Mouse (Mus musculus): ENCODE results near the gene Tmem208.

Gene Tmem208

DNA sequence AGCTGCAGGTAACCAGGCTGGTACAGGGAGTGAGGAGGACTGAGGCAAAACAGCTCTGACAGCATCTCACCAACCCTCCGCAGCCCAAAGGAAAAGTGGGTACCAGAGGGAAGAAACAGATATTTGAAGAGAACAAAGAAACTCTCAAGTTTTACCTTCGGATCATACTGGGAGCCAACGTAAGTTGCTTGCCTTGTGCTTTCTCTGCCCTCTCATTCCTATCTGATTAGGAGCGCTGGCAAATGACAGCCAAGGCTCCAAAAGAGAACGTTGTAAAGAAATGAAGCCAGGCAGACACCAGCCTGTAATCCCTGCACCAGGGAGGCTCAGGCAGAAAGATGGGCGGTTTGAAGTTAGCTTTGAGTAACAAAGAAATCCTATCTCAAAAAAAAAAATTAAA is 814 bp downstream of the Tmem208 start:
- no peak for DNase-seq

DNA sequence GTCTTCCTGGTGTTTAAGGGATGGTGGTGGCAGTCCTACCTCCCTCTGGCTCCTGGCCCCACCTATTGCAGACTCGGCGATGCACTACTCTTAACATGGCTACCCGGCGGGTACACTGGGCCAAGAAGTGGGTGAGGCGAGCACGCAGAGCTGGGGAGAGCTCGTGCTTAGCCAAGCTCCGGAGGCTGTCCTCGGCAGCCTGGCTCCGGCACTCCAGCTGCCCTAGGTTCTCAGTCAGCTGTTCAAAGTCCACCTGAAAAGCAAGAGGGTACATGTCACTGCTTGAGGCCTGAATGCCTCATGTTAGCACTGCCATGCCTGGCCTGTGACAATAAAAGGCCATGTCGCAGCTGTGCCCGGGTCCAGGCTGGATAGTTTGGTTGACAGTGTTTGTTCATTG is 4.2 kb downstream of the Tmem208 start:
- DNase-seq: no peak

DNA sequence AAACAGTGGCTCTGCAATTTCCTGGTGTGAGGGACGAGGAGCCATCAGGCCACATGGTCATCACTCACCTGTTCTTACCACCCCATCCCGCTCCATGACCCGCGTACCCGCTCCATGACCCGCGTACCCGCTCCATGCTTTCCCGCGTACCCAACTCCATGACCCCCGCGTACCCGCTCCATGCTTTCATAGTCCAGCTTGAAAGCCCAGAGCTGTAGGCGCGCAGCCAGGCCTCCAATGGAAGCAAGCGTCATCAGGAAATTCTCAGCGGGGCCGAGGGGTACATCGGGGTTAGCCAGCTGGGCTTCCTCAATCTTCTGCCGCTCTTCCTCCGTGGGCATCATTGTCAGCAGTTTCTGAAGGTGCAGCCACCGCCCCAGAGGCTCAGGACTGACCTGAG is 5.3 kb downstream of the Tmem208 start:
- no peak for DNase-seq

DNA sequence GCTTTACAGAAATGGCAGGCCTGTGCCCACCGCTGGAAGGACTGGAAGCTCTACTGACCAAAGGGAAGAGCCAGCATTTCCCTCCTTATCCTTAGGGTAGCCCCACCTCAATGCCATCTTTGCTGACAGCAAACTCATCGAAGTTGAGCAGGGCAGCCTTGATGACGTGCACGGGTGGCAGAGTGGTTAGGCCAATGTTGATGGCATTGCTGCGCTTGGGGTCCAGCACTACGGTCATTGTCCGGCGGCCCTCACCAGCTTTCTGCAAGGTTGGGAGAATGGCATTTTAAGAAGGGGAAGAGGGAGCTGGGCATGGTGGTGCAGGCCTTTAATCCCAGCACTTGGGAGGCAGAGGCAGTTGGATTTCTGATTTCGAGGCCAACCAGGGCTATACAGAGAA is 5.8 kb downstream of the Tmem208 start:
- no peak for DNase-seq

DNA sequence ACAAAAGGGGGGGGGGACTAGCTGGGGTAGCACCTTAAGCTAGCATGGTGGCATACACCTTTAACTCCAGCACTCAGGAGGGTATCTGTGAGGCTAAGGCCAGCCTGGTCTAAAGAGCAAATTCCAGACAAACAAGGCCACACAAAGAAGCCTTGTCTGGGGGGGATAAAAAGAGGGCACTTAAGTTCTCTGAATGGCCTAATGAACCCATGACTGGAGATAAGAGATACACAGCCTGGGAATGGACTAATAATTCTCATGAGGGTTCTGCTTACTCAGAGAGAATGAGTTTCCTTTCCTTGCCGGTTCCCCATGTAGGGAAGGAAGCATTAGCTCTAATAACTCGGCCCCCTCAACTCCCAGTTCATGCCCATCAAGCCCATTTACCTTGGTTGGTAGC is 6.4 kb downstream of the Tmem208 start:
- DNase-seq: no peak

DNA sequence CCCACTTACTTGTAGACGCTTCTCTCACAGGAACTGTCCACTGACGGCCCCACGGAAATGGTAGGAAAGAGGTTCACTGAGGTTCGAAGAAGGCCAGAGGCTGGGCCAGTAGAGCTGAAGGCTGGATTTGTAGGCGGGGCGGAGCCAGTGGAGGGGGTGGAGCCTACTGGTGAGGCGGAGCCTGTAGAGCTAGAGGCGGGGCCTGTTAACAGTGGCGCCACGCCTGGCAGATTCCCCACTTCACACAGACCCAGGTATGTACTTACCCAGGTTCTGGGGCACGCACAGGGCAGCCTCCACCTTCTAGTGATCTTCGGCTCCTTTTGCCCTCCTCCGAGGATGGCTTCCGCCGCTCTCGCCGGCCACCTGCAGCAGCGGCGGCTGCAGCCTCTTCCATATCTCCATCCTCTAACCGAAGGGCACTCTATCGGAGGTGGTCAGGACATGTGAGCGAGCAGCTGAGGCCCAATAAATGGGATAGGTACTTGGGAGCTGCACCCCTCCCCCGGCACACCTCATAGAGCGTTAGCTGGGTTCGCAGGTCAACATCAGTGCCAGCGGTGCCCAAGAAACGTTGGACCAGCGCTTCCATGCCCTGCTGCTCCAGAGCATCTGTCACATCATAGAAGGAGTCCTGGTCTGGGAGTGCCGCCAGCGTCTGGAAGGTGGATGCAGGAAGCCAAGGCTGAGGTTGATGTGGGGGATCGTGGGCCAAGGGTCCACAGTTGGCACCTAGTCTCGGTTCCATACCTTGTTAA is 10.4 kb downstream of the Tmem208 start:
- no peak for DNase-seq

DNA sequence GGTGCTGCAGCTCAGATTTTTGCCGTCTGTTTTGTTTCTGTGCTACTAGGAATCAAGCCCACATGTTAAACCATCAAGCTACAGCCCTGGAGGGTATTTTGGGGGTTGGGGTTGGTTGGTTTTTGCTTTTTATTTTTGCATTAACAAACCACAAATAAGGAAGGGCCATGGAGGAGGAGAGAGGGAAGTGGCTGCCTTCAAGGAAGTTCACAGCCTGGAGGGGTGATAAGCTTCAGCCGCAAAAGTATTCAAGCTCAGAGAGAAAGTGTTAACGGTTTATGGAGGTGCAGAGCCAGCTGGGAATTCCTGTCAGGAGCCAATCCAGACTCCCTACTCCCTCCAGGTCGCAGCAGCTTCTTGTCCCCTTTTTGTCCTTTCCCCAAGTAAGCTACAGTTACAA is 12.8 kb downstream of the Tmem208 start:
- no peak for DNase-seq

DNA sequence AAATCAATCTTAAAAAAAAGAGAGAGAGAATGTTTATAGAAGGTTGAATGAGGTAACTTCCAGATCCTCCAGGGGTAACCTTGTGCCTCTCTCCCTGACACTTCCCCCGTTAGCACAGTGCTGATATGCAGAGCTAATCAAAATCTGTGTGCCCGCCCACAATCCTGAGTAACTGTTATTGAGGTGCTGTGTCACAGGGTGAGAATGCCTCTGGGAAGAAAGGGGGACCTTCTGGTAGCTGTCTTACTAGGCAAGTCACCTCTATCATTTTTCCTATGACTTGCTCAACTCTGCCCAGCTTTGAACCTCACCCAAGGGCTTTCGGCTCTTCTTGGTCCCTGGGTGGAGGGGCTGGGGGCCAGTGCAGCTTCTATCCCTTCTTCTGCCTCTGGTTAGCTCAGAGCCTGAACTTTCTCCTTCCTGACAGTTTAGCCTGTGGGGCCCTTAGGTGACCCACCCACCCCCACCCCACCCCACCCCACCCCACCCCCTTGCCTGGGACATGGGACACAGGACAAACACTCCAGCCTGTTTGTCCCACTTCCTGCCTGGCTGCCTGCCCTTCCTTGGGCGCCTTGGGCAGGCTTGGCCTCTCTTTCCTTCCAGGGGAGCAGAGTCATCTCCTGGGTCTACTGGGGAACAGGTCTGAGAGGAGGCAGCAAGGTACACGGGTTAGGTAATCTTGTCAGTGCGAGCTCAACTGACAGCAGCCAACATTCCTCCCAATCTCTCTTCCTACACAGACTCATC is 13.9 kb downstream of the Tmem208 start:
- peak; percentile 49 for DNase-seq

DNA sequence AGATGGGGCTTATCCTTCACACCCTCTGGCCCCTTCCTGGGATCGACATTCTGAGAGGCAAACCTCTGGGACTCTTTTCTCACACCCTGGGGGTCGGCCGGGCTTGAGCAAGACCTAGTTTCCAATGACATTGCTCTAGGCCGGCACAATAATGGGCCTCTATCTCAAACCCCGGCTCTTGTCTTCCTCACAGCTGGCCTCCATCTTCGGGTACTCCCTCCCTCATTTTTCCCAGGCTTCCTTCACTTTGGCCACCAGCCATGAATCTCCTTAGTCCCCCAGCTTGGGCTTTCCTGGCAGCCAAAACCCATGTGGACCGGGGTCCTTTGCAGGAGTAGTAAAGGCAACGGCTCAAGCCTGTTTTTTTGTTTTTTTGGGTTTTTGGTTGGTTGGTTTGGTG is 15.2 kb downstream of the Tmem208 start:
- no peak for DNase-seq

DNA sequence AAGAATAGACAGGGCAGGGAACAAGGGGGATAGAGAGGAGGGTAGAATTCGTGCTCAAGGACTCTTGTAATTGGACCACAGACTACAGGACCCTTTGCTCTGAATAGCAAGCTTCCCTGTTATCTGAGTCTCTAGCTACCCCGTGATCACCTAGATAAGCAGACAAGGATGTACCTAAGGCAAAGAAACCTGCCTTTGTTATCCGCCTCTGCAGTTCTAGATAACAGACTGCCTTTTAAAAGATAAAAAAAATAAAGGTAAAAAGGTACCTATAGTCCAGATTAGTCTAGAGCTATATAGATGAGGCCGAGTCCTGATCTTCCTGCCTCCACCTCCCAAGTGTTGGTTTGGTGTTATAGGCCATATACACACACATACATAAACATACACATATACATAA is 16.6 kb downstream of the Tmem208 start:
- DNase-seq: no peak

DNA sequence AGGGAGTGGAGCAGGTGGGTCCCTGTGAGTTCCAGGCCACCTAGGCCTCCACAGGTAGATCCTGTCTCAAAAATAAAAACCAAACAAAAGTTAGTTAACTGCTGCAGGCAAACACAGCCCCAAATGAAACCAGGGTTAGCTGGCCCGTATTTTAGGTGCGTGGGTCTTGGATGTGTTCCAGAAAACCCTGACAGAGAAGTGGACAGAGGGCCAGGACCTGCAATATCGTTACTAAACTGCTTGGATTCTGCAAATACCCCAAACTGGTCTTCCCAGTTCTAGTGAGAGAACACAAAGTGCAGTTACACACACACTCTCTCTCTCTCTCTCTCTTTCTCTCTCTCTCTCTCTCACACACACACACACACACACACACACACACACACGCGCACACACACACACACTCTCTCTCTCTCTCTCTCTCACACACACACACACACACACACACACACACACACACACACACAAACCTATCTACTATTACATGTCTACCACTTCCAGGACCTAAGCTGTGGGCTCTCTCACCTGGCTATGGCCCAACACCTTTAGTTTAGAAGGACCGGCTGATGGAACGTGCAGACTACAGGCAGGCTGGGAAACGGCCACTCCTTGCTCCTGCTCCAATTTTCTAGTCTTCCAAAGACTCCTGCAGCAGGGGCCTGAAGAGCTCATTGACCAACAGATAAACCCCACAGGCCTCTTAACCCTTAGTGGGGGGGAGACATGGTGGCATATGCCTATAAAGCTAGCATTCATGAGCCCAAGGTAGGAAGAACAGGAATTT is 17.8 kb downstream of the Tmem208 start:
- DNase-seq: no peak

DNA sequence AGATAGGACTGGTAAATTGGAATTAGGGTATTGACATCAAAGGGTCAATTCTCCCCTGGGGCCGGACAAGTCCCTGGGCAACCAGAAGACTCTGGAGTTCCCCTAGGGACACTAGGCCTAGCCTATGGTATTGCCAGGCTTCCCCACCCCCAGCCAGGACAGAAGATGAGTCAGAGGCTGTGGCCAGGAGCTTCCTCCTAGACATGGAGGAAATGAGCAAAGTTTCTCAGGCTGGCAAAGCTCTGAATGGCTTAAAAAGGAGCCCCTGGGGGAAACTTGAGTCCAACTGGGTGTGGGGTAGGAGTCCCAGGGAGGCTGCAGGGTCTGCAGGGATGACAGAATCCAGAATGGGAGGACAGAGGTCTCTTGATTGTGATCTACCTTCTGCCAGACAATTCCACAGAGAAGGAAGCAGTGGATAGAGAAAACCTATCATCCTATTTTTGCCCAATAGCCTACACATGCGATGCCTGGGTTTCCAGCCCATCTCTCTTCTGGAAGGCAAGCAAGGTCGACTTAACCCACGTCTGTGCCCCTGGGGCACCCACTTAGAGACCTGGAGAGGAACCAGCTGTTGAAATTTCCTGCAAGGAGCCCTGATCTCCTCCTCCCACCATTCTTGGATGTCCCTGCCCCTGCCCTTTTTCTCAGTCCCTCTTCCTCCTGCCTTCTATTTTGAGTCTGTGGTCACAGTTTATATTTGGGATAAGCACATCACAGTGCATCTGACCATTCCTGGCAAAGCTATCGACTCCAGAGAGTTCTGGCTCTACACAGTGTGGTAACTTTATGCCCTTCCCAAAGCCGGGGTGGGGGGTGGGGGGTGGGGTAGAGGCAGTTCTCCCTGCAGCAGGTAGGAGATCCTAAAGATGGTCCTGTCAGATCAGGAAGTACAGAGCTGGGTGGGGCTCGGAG is 19.2 kb downstream of the Tmem208 start:
- DNase-seq: no peak

DNA sequence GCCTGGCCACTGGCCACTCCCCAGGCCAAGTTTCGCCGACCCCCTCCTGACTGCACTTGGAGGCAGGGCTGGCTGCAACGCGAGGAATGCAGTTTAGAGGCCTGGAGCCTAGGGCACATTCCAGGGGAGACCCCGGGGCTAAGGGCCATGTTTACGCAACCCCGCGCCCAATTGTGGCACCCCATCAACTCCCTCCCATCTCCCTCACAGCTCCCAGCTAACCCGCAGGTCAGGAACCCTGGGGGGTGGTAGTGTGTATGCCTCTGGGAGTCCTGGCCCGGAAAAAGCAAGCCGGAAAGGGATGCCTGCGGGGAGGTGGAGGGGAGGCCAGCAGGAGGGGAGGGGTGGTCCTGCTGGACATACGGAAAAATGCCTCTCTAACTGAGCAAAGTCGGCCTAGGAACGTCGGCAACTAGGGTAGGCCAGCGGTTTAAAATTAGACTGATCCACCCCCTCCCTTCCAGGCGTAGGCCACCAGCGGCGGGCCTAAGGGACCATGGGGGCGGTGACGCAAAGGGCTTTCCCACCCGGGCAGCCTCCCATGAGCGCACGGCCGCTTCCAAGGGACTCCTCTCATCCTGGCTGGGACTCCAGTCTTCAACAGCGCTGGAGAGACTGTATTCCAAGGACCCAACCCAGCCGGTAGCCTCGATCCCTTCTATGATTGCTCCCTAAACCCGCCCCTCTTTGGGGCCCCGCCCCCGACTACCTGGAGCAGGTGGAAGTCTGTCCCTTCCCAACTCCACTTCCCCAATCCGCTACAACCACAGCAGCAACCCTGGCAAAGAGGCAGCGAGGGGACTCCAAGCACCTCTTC is 20.7 kb downstream of the Tmem208 start:
- DNase-seq: no peak

DNA sequence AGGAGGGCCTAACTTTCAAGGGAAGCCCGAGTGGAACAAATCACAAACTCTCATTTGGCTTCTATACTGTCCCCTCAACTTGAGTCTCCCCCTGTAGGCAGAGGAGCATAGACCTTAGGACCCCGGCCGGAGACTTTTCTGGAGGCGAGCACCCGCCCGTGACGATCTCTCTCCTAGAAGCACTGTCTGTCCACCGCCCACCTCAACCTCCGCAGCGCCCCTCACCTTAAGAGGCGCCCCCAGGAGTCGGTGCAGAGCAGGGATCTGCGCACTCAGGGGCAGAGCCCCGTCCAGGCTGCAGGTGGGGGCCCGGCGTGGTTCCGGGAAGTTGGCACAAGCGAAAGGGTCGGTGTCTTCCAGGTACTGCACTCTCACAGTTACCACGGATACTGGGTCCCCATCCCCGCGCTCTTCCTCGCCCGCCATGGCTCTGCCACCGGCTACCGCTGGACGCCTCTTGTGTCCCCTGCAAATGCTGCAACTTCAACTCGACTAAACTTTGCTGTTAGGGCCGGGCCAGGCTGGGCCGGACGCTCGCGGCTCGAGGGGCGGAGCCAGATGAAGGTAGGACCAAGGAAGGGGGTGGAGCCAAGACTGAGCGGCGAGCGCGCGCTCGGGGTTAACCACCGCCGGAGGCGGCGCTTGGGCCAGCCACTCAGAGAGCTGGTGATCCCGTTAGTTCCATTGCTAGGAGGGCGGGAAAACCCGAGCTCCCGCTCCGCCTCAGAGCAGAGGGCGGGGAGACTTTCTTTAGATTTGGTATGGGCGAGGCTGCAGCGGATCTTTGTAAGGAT is 21.5 kb downstream of the Tmem208 start, which contains the start of gene Fhod1:
Gene Fhod1, minus strand, starts transcription at position 526 of the 794 bp plus-strand sequence.
- DNase-seq: peak; percentile 96

DNA sequence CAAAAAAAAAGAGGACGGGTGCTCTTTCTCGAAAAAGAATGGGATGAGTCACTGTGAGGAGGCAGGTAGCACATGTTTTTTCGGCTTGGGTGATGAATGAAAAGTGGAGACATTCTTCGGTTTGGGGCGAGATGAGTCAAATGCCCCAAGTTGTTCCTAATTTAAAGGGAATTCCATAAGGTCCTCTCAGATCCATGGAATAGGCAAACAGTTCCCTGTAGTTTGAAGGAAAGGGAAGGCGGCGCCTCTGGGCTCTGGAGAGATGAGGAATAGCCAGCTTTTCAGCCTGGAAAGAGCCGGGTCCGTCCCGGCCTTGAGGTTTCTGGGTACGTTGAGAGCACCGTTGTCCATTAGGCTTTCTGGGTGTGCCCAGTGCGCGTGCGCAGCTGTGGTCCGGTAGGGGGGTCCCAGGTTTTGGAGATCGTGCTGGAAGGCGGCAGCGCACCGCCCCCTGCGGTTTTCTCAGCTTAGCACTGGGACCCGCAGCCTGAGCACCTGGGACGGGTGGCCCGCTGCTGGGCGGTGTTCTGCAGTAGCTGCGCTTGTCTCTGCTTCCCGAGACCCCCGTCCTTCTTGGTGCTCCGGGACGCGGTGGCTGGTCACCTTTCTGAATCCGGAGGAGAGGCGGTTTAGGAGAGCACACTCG is 22.4 kb downstream of the Tmem208 start, which contains the start of gene Slc9a5:
Gene Slc9a5, plus strand, starts transcription at position 394 of the 646 bp plus-strand sequence.
- DNase-seq: peak; percentile 59

DNA sequence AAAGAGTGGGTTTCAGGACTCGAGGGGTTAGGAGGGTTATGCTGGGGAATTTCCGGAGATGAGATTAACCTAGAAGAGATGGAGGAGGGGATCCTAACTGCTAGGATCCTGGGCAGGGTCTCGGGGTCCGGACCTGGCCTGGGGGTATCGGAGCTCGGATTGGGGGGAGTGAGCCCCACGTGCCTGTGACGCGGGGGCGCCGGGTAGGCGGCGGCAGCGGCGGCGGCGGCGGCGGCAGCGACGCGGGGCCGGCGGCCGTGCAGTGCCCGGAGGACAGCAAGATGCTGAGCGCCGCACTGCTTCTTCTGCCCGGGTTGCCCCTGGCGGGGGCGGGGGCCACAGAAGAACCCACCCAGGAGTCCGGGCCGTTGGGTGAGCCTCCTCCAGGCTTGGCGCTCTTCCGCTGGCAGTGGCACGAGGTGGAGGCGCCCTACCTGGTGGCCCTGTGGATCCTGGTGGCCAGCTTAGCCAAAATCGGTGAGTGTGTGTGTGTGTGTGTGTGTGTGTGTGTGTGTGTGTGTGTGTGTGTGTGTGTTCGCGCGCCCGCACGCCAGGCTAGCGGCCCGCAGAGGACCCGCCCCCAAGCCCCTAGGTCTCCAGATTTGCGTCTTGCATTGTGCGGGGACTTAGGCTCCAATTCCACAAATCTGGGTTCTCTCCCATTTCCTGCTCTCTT is 23.1 kb downstream of the Tmem208 start:
- no peak for DNase-seq

DNA sequence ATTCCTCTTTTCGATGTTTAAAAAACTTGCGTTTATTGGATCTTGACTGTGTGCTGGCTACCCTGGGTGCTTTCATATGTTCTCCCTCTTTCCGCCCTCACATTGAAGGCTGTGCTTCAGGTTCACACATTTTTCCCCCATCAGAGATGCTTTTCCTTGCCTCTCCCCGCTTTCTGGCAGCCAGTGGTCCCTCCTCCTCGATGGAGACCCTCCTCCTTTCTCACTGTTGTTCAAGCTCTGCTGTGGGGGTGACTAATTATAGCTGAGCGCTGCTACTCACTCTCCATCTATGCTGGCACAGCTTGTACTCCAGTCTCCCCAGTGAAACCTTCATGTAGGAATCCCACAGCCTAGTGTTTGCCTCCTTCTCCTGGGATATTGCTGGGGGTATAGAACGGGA is 24.0 kb downstream of the Tmem208 start:
- DNase-seq: no peak

DNA sequence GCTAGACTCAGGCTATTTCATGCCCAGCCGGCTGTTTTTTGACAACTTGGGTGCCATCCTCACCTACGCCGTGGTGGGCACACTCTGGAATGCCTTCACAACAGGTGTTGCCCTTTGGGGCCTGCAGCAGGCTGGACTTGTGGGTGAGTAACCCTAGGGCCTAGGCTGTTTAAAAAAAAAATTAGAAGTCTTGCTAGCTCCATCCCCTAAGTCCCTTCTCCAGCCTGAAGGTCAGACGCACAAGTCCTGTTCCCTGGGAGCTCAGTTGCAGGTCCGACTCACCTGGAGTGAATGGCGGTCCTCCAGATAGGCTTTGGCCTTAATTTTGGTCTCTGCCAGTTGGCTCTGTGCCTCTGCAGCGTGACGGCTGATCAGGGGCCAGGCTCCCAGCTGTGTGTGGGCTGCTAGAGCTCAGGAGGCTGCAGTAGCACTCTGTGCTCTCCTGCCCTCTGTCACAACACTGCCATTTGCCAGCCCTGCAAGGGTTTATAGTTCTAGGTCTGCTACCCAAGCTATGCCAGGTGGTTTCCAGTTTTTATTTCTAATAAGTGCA is 27.5 kb downstream of the Tmem208 start:
- no peak for DNase-seq

DNA sequence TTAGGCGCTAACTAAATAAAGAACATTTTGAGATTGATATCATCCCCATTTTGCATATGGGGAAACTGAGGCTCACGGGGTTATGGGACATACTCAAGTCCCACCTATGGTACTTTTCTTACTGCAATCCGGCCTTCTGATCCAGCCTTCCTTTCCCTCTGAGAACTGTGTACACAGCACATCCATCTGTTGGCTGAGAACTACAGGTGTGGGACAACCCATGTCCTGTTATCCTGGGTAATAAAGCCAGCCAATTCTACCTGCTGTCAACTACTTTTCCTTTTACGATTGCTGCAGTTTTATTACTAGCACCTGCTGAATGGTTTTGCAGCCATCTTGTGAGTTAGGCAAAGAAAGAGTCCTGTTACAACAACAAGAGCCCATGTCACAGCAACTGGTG is 28.4 kb downstream of the Tmem208 start:
- no peak for DNase-seq

All from liver (tissue).